Mouse (Mus musculus): ENCODE measurements around the gene Cgn. TPM values are rescaled to one million over a fixed set of nuclear protein-coding genes. Genes with fewer than 3 reads are reported as not detected.
"Not testable (repeated sequence)": the region's sequence is repeated elsewhere in the genome, so short reads cannot be mapped to it uniquely, and the experiment has no call there.

The Cgn gene
- polyA plus RNA-seq, 1 experiment from 2014 or later, result 8.0 TPM

DNA sequence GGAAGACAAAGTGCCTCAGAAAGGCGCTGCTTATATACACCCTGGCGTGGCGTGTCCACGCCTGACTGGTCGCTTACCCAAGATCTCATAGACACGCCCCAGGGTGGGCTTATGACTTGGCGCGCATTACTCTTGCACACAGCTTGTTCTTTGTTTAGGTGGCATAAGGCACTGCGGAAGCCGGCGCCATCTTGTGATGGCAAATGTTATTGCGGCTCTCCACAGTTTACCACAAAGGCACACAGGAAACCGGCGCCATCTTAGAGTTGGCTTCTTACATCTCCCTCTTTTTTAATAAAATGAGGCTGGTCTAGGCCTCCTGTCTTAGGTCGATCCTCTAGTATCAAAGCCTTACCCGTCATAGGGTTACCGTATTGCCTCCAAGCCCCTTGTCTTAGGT, 40.6 kb downstream of the Cgn start:
- no peaks in the 10 kb centered on the region for H3K4me1 ChIP-seq
- no peaks in the 10 kb centered on the region for H3K36me3 ChIP-seq
- DNase-seq (ENCODE audit: low spot score), result no peak
- H3K4me3 ChIP-seq, result no peak overlapping the region
- H3K27ac ChIP-seq, result no peak overlapping the region
- H3K9me3 ChIP-seq, result no peaks in the 10 kb centered on the region
- WGBS, result 90% methylated on average over 17 of the region's 17 CpGs
- no peaks in the 10 kb centered on the region for H3K27me3 ChIP-seq (ENCODE audit: insufficient read depth, poor library complexity, severe bottlenecking)

DNA sequence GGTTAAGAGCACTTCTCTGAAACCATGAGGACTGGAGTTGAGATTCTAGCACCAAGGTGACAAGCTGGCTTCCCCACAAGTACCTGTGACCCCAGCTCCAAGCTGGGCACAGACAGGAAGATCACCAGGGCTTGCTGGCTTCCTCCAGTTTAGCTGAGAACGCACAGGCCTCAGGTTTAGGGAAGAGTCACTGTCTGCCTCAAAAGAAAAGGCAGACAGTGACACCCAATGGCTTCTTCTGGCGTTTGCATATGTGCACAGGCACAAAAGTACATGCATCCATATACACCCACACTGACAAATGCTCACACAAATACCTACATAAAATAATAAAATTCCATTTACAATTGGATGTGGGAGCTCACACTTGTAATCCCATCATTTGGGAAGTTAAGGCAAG, 62.7 kb downstream of the Cgn start:
- H3K4me3 ChIP-seq; H3K4me1 ChIP-seq; H3K27ac ChIP-seq; H3K27me3 ChIP-seq (ENCODE audit: insufficient read depth, poor library complexity, severe bottlenecking); DNase-seq (ENCODE audit: low spot score); H3K36me3 ChIP-seq; H3K9me3 ChIP-seq: not testable (repeated sequence)
- 35% methylated on average over 2 of the region's 2 CpGs for WGBS

DNA sequence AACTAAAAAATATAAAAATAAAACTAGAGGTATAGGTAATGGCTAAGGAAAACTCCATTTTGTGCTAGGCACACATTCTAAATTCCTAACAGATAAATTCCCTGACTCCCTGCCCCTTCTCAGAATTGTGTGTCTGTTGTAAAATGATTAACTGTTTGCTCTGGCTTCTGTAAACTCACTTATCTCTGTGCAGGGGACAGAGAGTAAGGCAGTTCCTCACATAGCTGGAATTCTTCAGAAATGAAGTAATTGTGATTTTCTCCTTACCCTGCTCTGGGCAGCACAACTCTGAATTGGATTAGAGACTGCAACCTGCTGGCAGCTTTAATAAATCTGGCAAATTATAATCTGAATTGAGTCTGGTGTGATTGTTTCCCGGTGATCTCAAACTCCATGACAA, 68.0 kb downstream of the Cgn start:
- WGBS, result 60% methylated on average over 1 of the region's 1 CpGs

DNA sequence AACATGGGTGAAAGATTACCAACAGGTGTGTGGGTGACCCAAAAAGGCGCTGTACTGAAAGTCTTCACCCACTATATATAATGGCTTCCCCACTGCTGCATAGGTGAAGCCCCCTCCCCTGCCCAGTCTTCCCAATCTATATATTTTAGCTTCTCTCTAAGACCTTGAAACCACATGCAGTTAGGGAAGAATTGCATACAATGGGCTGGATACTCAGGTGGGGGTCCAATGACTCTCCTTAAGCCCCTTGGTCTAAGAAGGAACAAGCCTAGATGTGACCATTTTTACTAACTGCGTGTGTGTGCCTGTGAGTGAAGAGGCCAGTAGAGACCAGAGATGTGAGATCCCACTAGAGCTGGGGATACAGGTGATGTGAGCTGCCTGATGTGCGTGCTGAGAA, 72.9 kb downstream of the Cgn start:
- 79% methylated on average over 3 of the region's 3 CpGs for WGBS
- not testable (repeated sequence) for DNase-seq (ENCODE audit: low spot score); H3K4me3 ChIP-seq; H3K27me3 ChIP-seq (ENCODE audit: insufficient read depth, poor library complexity, severe bottlenecking); H3K36me3 ChIP-seq; H3K4me1 ChIP-seq; H3K27ac ChIP-seq; H3K9me3 ChIP-seq

More for the DNA sequence above, 68.0 kb downstream of the Cgn start:
- not testable (repeated sequence) for H3K4me1 ChIP-seq; H3K27ac ChIP-seq; H3K9me3 ChIP-seq; H3K27me3 ChIP-seq (ENCODE audit: insufficient read depth, poor library complexity, severe bottlenecking); DNase-seq (ENCODE audit: low spot score); H3K36me3 ChIP-seq; H3K4me3 ChIP-seq

DNA sequence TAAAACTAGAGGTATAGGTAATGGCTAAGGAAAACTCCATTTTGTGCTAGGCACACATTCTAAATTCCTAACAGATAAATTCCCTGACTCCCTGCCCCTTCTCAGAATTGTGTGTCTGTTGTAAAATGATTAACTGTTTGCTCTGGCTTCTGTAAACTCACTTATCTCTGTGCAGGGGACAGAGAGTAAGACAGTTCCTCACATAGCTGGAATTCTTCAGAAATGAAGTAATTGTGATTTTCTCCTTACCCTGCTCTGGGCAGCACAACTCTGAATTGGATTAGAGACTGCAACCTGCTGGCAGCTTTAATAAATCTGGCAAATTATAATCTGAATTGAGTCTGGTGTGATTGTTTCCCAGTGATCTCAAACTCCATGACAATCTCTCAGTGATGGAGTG, 75.7 kb downstream of the Cgn start:
- not testable (repeated sequence) for H3K9me3 ChIP-seq; H3K27ac ChIP-seq; H3K4me3 ChIP-seq; H3K4me1 ChIP-seq; H3K27me3 ChIP-seq (ENCODE audit: insufficient read depth, poor library complexity, severe bottlenecking); H3K36me3 ChIP-seq; DNase-seq (ENCODE audit: low spot score)

Other genes starting within 250 kb of the Cgn start
- 32.2 and 41.3 TPM in 2 replicates for gene Snx27, start 203.8 kb downstream of the Cgn start, polyA plus RNA-seq (2016; fragmentation: Nextera tagmentation; extraction: Ambion mirVana)
- not detected in 2 replicates for gene Gm10972, start 143.4 kb downstream of the Cgn start, polyA plus RNA-seq (2016; fragmentation: Nextera tagmentation; extraction: Ambion mirVana)
- gene Tuft1, start 127.6 kb downstream of the Cgn start, polyA plus RNA-seq (2016; fragmentation: Nextera tagmentation; extraction: Ambion mirVana), result 7.9 and 9.5 TPM in 2 replicates
- 0.68 and 0.72 TPM in 2 replicates for gene Selenbp2, start 92.9 kb downstream of the Cgn start, polyA plus RNA-seq (2016; fragmentation: Nextera tagmentation; extraction: Ambion mirVana)
- 11.8 and 13.2 TPM in 2 replicates for gene Pogz, start 51.1 kb upstream of the Cgn start, polyA plus RNA-seq (2016; fragmentation: Nextera tagmentation; extraction: Ambion mirVana)
- 305 and 348 TPM in 2 replicates for gene Psmb4, start 100.5 kb upstream of the Cgn start, polyA plus RNA-seq (2016; fragmentation: Nextera tagmentation; extraction: Ambion mirVana)
- 30.5 and 35.8 TPM in 2 replicates for gene Selenbp1, start 146.6 kb upstream of the Cgn start, polyA plus RNA-seq (2016; fragmentation: Nextera tagmentation; extraction: Ambion mirVana)
- 7.3 and 7.8 TPM in 2 replicates for gene Rfx5, start 167.6 kb upstream of the Cgn start, polyA plus RNA-seq (2016; fragmentation: Nextera tagmentation; extraction: Ambion mirVana)
- 8.4 and 17.3 TPM in 2 replicates for gene Pi4kb, start 188.2 kb upstream of the Cgn start, polyA plus RNA-seq (2016; fragmentation: Nextera tagmentation; extraction: Ambion mirVana)
- gene Zfp687, start 229.0 kb upstream of the Cgn start, polyA plus RNA-seq (2016; fragmentation: Nextera tagmentation; extraction: Ambion mirVana), result 28.1 and 28.2 TPM in 2 replicates